In genomic region chr17:73070466-73070865, GRCm38 (mm10) we compare ENCODE assay signal across 23 mouse cellular contexts. TPM values are rescaled to one million over a fixed set of nuclear protein-coding genes. Genes with fewer than 3 reads are reported as not detected.
DNase-seq lines count a peak whose midpoint lies in the region; ATAC-seq and TF ChIP-seq lines count a peak whose summit lies in the region.
"Had no signal": no experiment of that assay in that cellular context is flagged by ENCODE, and none has a peak within 500 bp of the region (broad histone marks: within the 10 kb centered on the region; RNA-seq: fewer than 3 reads in every experiment).

No protein-coding gene starts in this region.

- no peaks in the 10 kb centered on the region for H3K27me3 ChIP-seq in heart, embryonic 13.5 days (replicated peaks)
- no peaks in the 10 kb centered on the region for H3K27me3 ChIP-seq in heart, embryonic 11.5 days (ENCODE audit: control insufficient read depth, insufficient read depth, low read length)
- H3K27me3 ChIP-seq in kidney, embryonic 14.5 days (ENCODE audit: control insufficient read depth, insufficient read depth, low read length) = no peaks in the 10 kb centered on the region
- no peaks in the 10 kb centered on the region for H3K27me3 ChIP-seq in lung, postnatal 0 days (replicated peaks; ENCODE audit: insufficient read depth, low read length)
- no peaks in the 10 kb centered on the region for H3K27me3 ChIP-seq in small intestine, adult 2 months (ENCODE audit: control insufficient read depth, insufficient read depth, low read length)
- H3K27me3 ChIP-seq: embryonic facial prominence, embryonic 15.5 days; hindbrain, embryonic 15.5 days; midbrain, embryonic 13.5 days; neural tube, embryonic 12.5 days had no signal

- ATAC-seq in heart, embryonic 13.5 days (ENCODE audit: extremely low read depth, insufficient number of reproducible peaks, low FRiP score, low TSS enrichment) = no peak
- ATAC-seq in heart, embryonic 11.5 days (replicated peaks; ENCODE audit: insufficient number of reproducible peaks, low FRiP score, low TSS enrichment) = no peak
- ATAC-seq in kidney, embryonic 14.5 days (ENCODE audit: low FRiP score, low TSS enrichment) = no peak
- no peak for ATAC-seq in lung, postnatal 0 days
- ATAC-seq: forebrain, postnatal 0 days; midbrain, embryonic 13.5 days had no signal

- H3K4me1 ChIP-seq in heart, embryonic 13.5 days = peaks cover 87% of the 10 kb centered on the region
- peaks cover 50% of the 10 kb centered on the region for H3K4me1 ChIP-seq in heart, embryonic 11.5 days (ENCODE audit: control insufficient read depth, insufficient read depth, low read length)
- H3K4me1 ChIP-seq in kidney, embryonic 14.5 days (ENCODE audit: control insufficient read depth, insufficient read depth, low read length) = peaks cover 23% of the 10 kb centered on the region; the same call in 1 of the 2 replicates
- H3K4me1 ChIP-seq in lung, postnatal 0 days (ENCODE audit: insufficient read depth, low read depth, low read length) = peaks cover 6% of the 10 kb centered on the region; the same call in 1 of the 2 replicates
- peaks cover 6% of the 10 kb centered on the region; the same call in 1 of the 2 replicates for H3K4me1 ChIP-seq in small intestine, adult 2 months (ENCODE audit: control insufficient read depth, insufficient read depth, insufficient read length, low read length)

- no peak for DNase-seq in kidney, adult 11 months
- DNase-seq in lung, postnatal 0 days (ENCODE audit: low spot score) = no peak
- no peak for DNase-seq in lung, adult 18-20 months
- no peak for DNase-seq in layer of hippocampus, postnatal 10 days (ENCODE audit: low spot score in 2 of 2)
- DNase-seq: adrenal gland, postnatal 36 days; cerebellum, adult 11-12 months; cerebellum, postnatal 25 days; embryo, embryonic 11 days; forebrain, postnatal 0 days; kidney, postnatal 10 days; left cerebral cortex, postnatal 4 days; liver; thymus, postnatal 36 days had no signal

- no peak for TF ChIP-seq EP300 in lung, postnatal 0 days (IDR thresholded peaks at IDR 0.05)

- H3K9ac ChIP-seq in heart, embryonic 13.5 days = no peak overlapping the region
- H3K9ac ChIP-seq in heart, embryonic 11.5 days (ENCODE audit: low read depth, low read length) = no peak overlapping the region
- no peak overlapping the region for H3K9ac ChIP-seq in kidney, embryonic 14.5 days (ENCODE audit: low read depth, low read length)
- no peak overlapping the region for H3K9ac ChIP-seq in lung, postnatal 0 days (replicated peaks; ENCODE audit: low read depth)
- H3K9ac ChIP-seq: embryonic facial prominence, embryonic 15.5 days; forebrain, postnatal 0 days; hindbrain, embryonic 15.5 days; midbrain, embryonic 13.5 days; neural tube, embryonic 12.5 days had no signal

- H3K27ac ChIP-seq in heart, embryonic 13.5 days (replicated peaks) = peak overlapping the region; percentile 94
- no peak overlapping the region for H3K27ac ChIP-seq in heart, embryonic 11.5 days (ENCODE audit: low read depth, low read length)
- peak overlapping the region; percentile 88 for H3K27ac ChIP-seq in kidney, embryonic 14.5 days (ENCODE audit: low read depth, low read length)
- H3K27ac ChIP-seq in lung, postnatal 0 days (ENCODE audit: low read length) = peak overlapping the region; percentile 78
- H3K27ac ChIP-seq in small intestine, adult 2 months (ENCODE audit: insufficient read depth, low read depth, low read length) = peak overlapping the region; percentile 57
- H3K27ac ChIP-seq: embryonic facial prominence, embryonic 15.5 days; forebrain, embryonic 10.5 days; hindbrain, embryonic 15.5 days; left cerebral cortex, adult 2 months; midbrain, embryonic 13.5 days; neural tube, embryonic 12.5 days had no signal

- no peak for TF ChIP-seq CTCF in lung, postnatal 0 days (IDR thresholded peaks at IDR 0.05)
- TF ChIP-seq CTCF in small intestine, adult 2 months (IDR thresholded peaks at IDR 0.05; ENCODE audit: extremely low read depth, insufficient read length, insufficient replicate concordance, low read depth, low read length) = no peak

- H3K4me2 ChIP-seq in heart, embryonic 13.5 days = no peak overlapping the region
- no peak overlapping the region for H3K4me2 ChIP-seq in heart, embryonic 11.5 days
- no peak overlapping the region for H3K4me2 ChIP-seq in kidney, embryonic 14.5 days (replicated peaks; ENCODE audit: low read depth, low read length)
- H3K4me2 ChIP-seq in lung, postnatal 0 days (replicated peaks; ENCODE audit: low read depth, low read length) = no peak overlapping the region
- H3K4me2 ChIP-seq: embryonic facial prominence, embryonic 15.5 days; hindbrain, embryonic 15.5 days; midbrain, embryonic 13.5 days; neural tube, embryonic 12.5 days had no signal

- H3K4me3 ChIP-seq in heart, embryonic 13.5 days = no peak overlapping the region
- no peak overlapping the region for H3K4me3 ChIP-seq in heart, embryonic 11.5 days (ENCODE audit: low read depth, low read length)
- H3K4me3 ChIP-seq in kidney, embryonic 14.5 days (ENCODE audit: low read length) = no peak overlapping the region
- no peak overlapping the region for H3K4me3 ChIP-seq in lung, postnatal 0 days (ENCODE audit: low read depth, low read length)
- H3K4me3 ChIP-seq in small intestine, adult 2 months (ENCODE audit: low read depth, low read length) = no peak overlapping the region
- H3K4me3 ChIP-seq: embryonic facial prominence, embryonic 15.5 days; forebrain, embryonic 10.5 days; hindbrain, embryonic 15.5 days; left cerebral cortex, adult 2 months; midbrain, embryonic 13.5 days; neural tube, embryonic 12.5 days had no signal

- WGBS in heart, embryonic 13.5 days = 72% methylated on average over 2 of the region's 2 CpGs
- 77% methylated on average over 2 of the region's 2 CpGs for WGBS in heart, embryonic 11.5 days (ENCODE audit: insufficient replicate concordance)
- WGBS in kidney, embryonic 14.5 days = 68% methylated on average over 2 of the region's 2 CpGs
- WGBS in lung, postnatal 0 days = 55% methylated on average over 2 of the region's 2 CpGs
- 81% methylated on average over 2 of the region's 2 CpGs for WGBS in small intestine, adult 2 months

- no peaks in the 10 kb centered on the region for H3K36me3 ChIP-seq in heart, embryonic 13.5 days
- H3K36me3 ChIP-seq in heart, embryonic 11.5 days (ENCODE audit: control insufficient read depth, insufficient read depth, low read length) = no peaks in the 10 kb centered on the region
- H3K36me3 ChIP-seq in kidney, embryonic 14.5 days (ENCODE audit: control insufficient read depth, insufficient read depth, low read length) = no peaks in the 10 kb centered on the region
- H3K36me3 ChIP-seq in lung, postnatal 0 days (ENCODE audit: insufficient read depth, low read length) = no peaks in the 10 kb centered on the region
- no peaks in the 10 kb centered on the region for H3K36me3 ChIP-seq in small intestine, adult 2 months (ENCODE audit: control insufficient read depth, insufficient read depth, low read length)
- H3K36me3 ChIP-seq: embryonic facial prominence, embryonic 15.5 days; forebrain, embryonic 10.5 days; hindbrain, embryonic 15.5 days; midbrain, embryonic 13.5 days; neural tube, embryonic 12.5 days had no signal

- no peaks in the 10 kb centered on the region for H3K9me3 ChIP-seq in heart, embryonic 13.5 days
- no peaks in the 10 kb centered on the region for H3K9me3 ChIP-seq in heart, embryonic 11.5 days (replicated peaks; ENCODE audit: control insufficient read depth, low read length)
- H3K9me3 ChIP-seq in kidney, embryonic 14.5 days (ENCODE audit: control insufficient read depth, low read length) = no peaks in the 10 kb centered on the region
- H3K9me3 ChIP-seq in lung, postnatal 0 days (ENCODE audit: low read length) = no peaks in the 10 kb centered on the region
- H3K9me3 ChIP-seq: embryonic facial prominence, embryonic 15.5 days; forebrain, embryonic 10.5 days; hindbrain, embryonic 15.5 days; midbrain, embryonic 13.5 days; neural tube, embryonic 12.5 days had no signal

- no peak for TF ChIP-seq POLR2A in small intestine, adult 2 months (IDR thresholded peaks at IDR 0.05; ENCODE audit: low read depth, low read length)

RNA-seq across cellular contexts. Expression of gene Lclat1, which starts 37.3 kb away (rescaled TPM):
- 30.9 and 32.8 TPM in 2 replicates for polyA plus RNA-seq in heart, embryonic 13.5 days (2015; fragmentation: Nextera tagmentation; extraction: Ambion mirVana)
- polyA plus RNA-seq in heart, embryonic 11.5 days (2014; fragmentation: Nextera tagmentation; extraction: Ambion mirVana) = 38.3 and 51.0 TPM in 2 replicates
- polyA plus RNA-seq in kidney, embryonic 14.5 days (2014; fragmentation: Nextera tagmentation; extraction: Ambion mirVana) = 13.6 and 24.9 TPM in 2 replicates
- polyA plus RNA-seq in lung, postnatal 0 days (2015; fragmentation: Nextera tagmentation; extraction: Ambion mirVana) = 9.1 and 10.2 TPM in 2 replicates
- 3.0 and 7.1 TPM in 2 replicates for polyA plus RNA-seq in small intestine, adult 2 months (2012; rRNA removed)
- 10 to 100 TPM; 35.5 to 39.9 TPM for total RNA-seq in layer of hippocampus, postnatal 10 days (2021)
